Mouse (Mus musculus) limb, embryonic 14.5 days (tissue): Measurements from ENCODE around the gene Zbed4. TPM values are rescaled to one million over a fixed set of nuclear protein-coding genes. Genes with fewer than 3 reads are reported as not detected.

Experiments
- ATAC-seq: fragments of 200-750 bp; cut with Nextera tagmentation; 2 replicates; pipeline ENCODE4 v1.8.0; 2017; ENCODE audit warnings: low read depth, moderate number of reproducible peaks, moderate TSS enrichment; ENCODE audit not compliant: low FRiP score
- DNase-seq: peaks from one replicate; pipeline ENCODE4 v3.0.0-alpha.2; 2015; ENCODE audit warnings: low spot score
- H3K27ac ChIP-seq: fragments of 300-500 bp; sonication (generic); replicated peaks from 2 replicates; pipeline ENCODE4 v1.5.1; 2014; ENCODE audit warnings: low read depth, mild to moderate bottlenecking, low read length, moderate library complexity, mixed read lengths
- H3K27me3 ChIP-seq: fragments of 300-500 bp; sonication (generic); 2 replicates; pipeline ENCODE4 v1.6.1; 2014; ENCODE audit warnings: low read length, mixed read lengths; ENCODE audit not compliant: control insufficient read depth, insufficient read depth
- H3K36me3 ChIP-seq: fragments of 300-500 bp; sonication (generic); 2 replicates; pipeline ENCODE4 v1.6.1; 2014; ENCODE audit warnings: mild to moderate bottlenecking, low read length, moderate library complexity, mixed read lengths; ENCODE audit not compliant: control insufficient read depth, insufficient read depth
- H3K4me1 ChIP-seq: fragments of 300-500 bp; sonication (generic); 2 replicates; pipeline ENCODE4 v1.6.1; 2014; ENCODE audit warnings: antibody characterized with exemption, low read length, mixed read lengths; ENCODE audit not compliant: control insufficient read depth, insufficient read depth
- H3K4me2 ChIP-seq: fragments of 300-500 bp; sonication (generic); replicated peaks from 2 replicates; pipeline ENCODE4 v1.6.1; 2014; ENCODE audit warnings: low read depth, mild to moderate bottlenecking, low read length, moderate library complexity; ENCODE audit not compliant: severe bottlenecking
- H3K4me3 ChIP-seq: fragments of 300-500 bp; sonication (generic); replicated peaks from 2 replicates; pipeline ENCODE4 v1.5.1; 2014; ENCODE audit warnings: low read length
- H3K9ac ChIP-seq: fragments of 300-500 bp; sonication (generic); 2 replicates; pipeline ENCODE4 v1.6.1; 2014; ENCODE audit warnings: mild to moderate bottlenecking, low read depth, low read length, moderate library complexity; ENCODE audit not compliant: severe bottlenecking
- H3K9me3 ChIP-seq: fragments of 300-500 bp; sonication (generic); 2 replicates; pipeline ENCODE4 v1.6.1; 2016; ENCODE audit warnings: low read length; ENCODE audit not compliant: control insufficient read depth
- POLR2A ChIP-seq: fragments of 200-500 bp; IDR thresholded peaks from 2 replicates; pipeline ENCODE4 v1.8.0; 2012; ENCODE audit warnings: inconsistent platforms, mild to moderate bottlenecking, moderate library complexity, borderline replicate concordance; ENCODE audit not compliant: insufficient read depth, insufficient read length; ENCODE audit errors: extremely low read depth
- WGBS: fragments of 180-500 bp; shearing (Covaris S2); extraction: QIAGEN DNeasy Blood & Tissue Kit; methylation state at CpG from one replicate; pipeline ENCODE4 v1.1.7; 2014; 5-methylcytosine and 5-hydroxymethylcytosine counted together
- polyA plus RNA-seq, 2 experiments: library from polyadenylated mRNA; depleted of rRNA in 1 of 2; stranded (reverse) in 1 of 2; unstranded in 1 of 2; fragments of >200 nt; fragmentation: Nextera tagmentation in 1 of 2; extraction: Ambion mirVana in 1 of 2; gene quantifications; 2 replicates each; pipeline versions ENCODE4 v1.2.1 to v1.2.3; 2012 to 2014

Zbed4 gene
- polyA plus RNA-seq, 2 experiments, result 12.4 to 14.9 TPM

- DNase-seq (no peak), ATAC-seq (no peak)
- no peak for TF ChIP-seq POLR2A
- Histone ChIP-seq H3K4me2 (peak overlapping the region; percentile 87), H3K4me1 (peaks cover 19% of the 10 kb centered on the region), H3K27me3 (no peaks in the 10 kb centered on the region), H3K36me3 (peaks cover 29% of the 10 kb centered on the region), H3K27ac (no peak overlapping the region; the same call in 1 of the 2 replicates), H3K9me3 (no peaks in the 10 kb centered on the region), H3K4me3 (peak overlapping the region; percentile 97), H3K9ac (peak overlapping the region; percentile 97)
- 21% methylated on average over 15 of the region's 15 CpGs for WGBS
Observed at GRCm38 (mm10) chr15:88732405-88733020, 18.9 kb upstream of the Zbed4 start.

- Histone ChIP-seq H3K4me2 (peak overlapping the region; percentile 87), H3K9me3 (no peaks in the 10 kb centered on the region), H3K9ac (peak overlapping the region; percentile 97), H3K4me1 (peaks cover 19% of the 10 kb centered on the region), H3K4me3 (peak overlapping the region; percentile 97), H3K27me3 (no peaks in the 10 kb centered on the region), H3K36me3 (peaks cover 26% of the 10 kb centered on the region), H3K27ac (peak overlapping the region; percentile 87)
- 1% methylated on average over 67 of the region's 86 CpGs for WGBS
- DNase-seq (peak; percentile 65), ATAC-seq (peak; percentile 62)
- TF ChIP-seq POLR2A, result no peak
Observed at GRCm38 (mm10) chr15:88733041-88733751, 18.3 kb upstream of the Zbed4 start.

DNA sequence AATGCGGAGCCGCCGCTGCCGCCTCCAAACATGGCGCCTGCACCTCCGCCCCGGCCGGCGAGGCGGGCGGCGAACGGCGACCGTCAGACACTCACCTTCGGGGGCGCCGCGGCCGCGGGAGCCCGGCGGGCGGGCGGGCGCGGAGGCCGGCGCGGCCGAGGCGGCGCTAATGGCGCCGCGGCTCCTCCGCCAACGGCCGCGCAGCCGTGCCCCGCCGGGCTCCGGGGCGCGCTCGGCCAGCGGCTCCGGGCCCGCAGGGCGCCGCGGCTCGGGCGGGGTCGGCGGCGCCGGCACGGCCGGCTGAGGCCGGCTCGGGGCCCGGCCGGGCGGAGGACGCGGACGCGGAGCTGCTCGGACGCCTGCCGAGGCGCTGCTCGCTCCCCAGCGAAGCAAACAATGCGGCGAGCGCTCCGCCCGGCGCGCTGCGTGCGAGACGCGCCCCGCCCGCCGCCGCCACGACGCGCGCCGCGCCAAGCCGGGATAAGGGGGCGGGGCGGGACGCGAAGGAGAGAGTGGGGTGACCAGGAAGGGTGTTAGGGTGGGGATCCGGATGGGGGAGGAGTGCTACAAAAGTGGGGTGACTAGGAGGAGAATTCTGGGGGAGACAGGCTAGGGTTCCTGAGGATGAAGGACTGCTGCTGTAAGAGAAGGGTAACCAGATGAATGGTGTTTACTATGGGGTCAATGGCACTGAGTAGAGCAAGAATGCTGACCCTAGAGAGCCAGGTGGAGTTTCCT is 17.5 kb upstream of the Zbed4 start, which contains the start of gene Brd1:
Brd1 (minus strand) TSS at position 400 of the 738 bp plus-strand sequence.
- peak; percentile 76 for DNase-seq
- Histone ChIP-seq H3K4me3 (peak within 1 kb of the TSS; percentile 97), H3K4me1 (peaks cover 19% of the 10 kb centered on the region), H3K27ac (peak within 1 kb of the TSS; percentile 87), H3K9ac (peak within 1 kb of the TSS; percentile 97), H3K27me3 (no peaks in the 10 kb centered on the region), H3K9me3 (no peaks in the 10 kb centered on the region), H3K36me3 (peaks cover 19% of the 10 kb centered on the region), H3K4me2 (peak within 1 kb of the TSS; percentile 87)
- ATAC-seq, result peak; percentile 89
- 0% methylated on average over 42 of the region's 103 CpGs for WGBS
- TF ChIP-seq POLR2A, result peak; percentile 88; the same call in 1 of the 2 replicates

DNA sequence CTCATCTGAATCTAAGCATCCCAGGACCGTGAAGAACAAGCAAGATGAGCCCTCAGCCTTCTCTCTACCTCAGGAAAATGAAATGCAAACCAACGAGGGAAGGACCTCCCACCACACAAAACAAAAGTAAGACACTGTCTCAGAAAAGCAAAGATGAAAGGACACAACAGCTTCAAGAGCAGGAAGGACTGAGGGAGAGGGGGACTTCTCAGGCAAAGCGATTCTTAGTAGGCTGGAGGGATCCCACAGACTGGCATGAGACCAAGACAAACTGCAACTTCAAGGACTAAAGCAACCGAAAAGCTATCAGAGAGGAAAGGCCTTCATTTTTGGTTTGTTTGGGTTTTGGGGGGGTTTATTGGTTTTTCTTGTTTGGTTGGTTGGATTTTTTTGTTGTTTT is 15.3 kb upstream of the Zbed4 start:
- WGBS, result 70% methylated on average over 4 of the region's 4 CpGs

GRCm38 (mm10) chr15:88738466-88738865 is 13.0 kb upstream of the Zbed4 start:
- Histone ChIP-seq H3K4me3 (no peak overlapping the region), H3K36me3 (no peaks in the 10 kb centered on the region), H3K27ac (no peak overlapping the region), H3K4me1 (peaks cover 6% of the 10 kb centered on the region), H3K9ac (no peak overlapping the region), H3K9me3 (no peaks in the 10 kb centered on the region), H3K27me3 (no peaks in the 10 kb centered on the region), H3K4me2 (no peak overlapping the region)
- DNase-seq, result no peak
- no peak for ATAC-seq
- TF ChIP-seq POLR2A, result no peak
- 76% methylated on average over 2 of the region's 2 CpGs for WGBS

More for the DNA sequence above, 15.3 kb upstream of the Zbed4 start:
- Histone ChIP-seq H3K4me2 (no peak overlapping the region), H3K27me3 (no peaks in the 10 kb centered on the region), H3K36me3 (no peaks in the 10 kb centered on the region), H3K27ac (no peak overlapping the region), H3K4me1 (peaks cover 19% of the 10 kb centered on the region), H3K9ac (no peak overlapping the region), H3K4me3 (no peak overlapping the region), H3K9me3 (no peaks in the 10 kb centered on the region)
- ATAC-seq, result no peak
- DNase-seq, result no peak
- TF ChIP-seq POLR2A, result no peak
